In the genomic region with DNA sequence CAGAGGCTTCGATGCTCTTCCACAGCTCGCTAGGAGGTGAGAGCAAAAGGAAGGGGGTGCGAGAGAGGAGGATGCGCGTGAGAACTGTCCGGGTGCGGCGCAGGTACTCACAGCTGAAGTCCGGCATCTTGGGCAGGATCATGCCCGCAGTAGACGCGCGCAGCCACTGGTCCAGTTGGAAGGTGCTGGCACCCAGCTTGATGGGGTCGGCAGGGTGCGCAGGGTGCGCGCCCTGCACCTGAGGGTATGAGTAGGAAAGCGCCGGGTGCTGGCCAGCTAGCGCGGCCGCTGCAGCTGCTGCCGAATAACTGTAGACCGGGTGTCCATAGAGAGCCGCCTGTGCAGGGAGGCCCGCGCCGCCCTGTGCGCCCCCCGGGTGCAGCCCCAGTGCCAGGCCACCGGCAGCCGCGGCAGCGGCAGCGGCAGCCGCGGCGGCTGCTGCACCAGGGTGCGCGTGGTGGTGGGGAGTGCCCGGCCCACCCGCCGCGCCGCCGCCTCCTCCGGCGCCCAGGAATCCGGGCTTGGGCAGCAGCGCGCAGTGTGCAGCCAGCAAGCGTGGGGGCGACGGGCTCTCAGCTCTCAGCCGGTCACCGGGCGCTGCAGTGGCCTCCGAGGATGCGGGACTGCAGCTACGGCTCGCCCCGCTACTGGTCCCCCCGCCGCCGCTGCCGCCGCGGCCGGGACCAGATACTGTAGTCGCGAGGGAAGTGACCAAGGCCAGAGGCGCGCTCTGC, we compare ENCODE assay signal across 10 mouse cellular contexts. TPM values are rescaled to one million over a fixed set of nuclear protein-coding genes. Genes with fewer than 3 reads are reported as not detected.
DNase-seq lines count a peak whose midpoint lies in the region; ATAC-seq and TF ChIP-seq lines count a peak whose summit lies in the region.
"Had no signal": no experiment of that assay in that cellular context is flagged by ENCODE, and none has a peak within 500 bp of the region (broad histone marks: within the 10 kb centered on the region; RNA-seq: fewer than 3 reads in every experiment).

No protein-coding gene starts in this region.

- H3K36me3 ChIP-seq in G1E (replicated peaks) = no peaks in the 10 kb centered on the region
- no peaks in the 10 kb centered on the region for H3K36me3 ChIP-seq in heart, embryonic 15.5 days
- H3K36me3 ChIP-seq in liver, embryonic 16.5 days (ENCODE audit: control insufficient read depth, insufficient read depth) = no peaks in the 10 kb centered on the region

- no peak overlapping the region for H3K9ac ChIP-seq in heart, embryonic 15.5 days
- no peak overlapping the region for H3K9ac ChIP-seq in liver, embryonic 16.5 days (ENCODE audit: low read depth, low read length)

- no peak for TF ChIP-seq CTCF in G1E (IDR thresholded peaks at IDR 0.05; ENCODE audit: low read depth, low read length)

- H3K4me1 ChIP-seq in G1E (ENCODE audit: insufficient read depth, low read depth, low read length) = peaks cover 3% of the 10 kb centered on the region
- peaks cover 30% of the 10 kb centered on the region for H3K4me1 ChIP-seq in heart, embryonic 15.5 days (replicated peaks)
- no peaks in the 10 kb centered on the region; the same call in 1 of the 2 replicates for H3K4me1 ChIP-seq in liver, embryonic 16.5 days (ENCODE audit: control insufficient read depth, low read depth, low read length)

- H3K4me2 ChIP-seq in heart, embryonic 15.5 days = peak overlapping the region; percentile 77
- H3K4me2 ChIP-seq in liver, embryonic 16.5 days (ENCODE audit: low read depth, low read length) = peak overlapping the region; percentile 27; the same call in 1 of the 2 replicates

- peak overlapping the region; percentile 16; the same call in 1 of the 2 replicates for H3K4me3 ChIP-seq in G1E (ENCODE audit: low read depth, low read length)
- H3K4me3 ChIP-seq in heart, embryonic 15.5 days = peak overlapping the region; percentile 44
- H3K4me3 ChIP-seq in liver, embryonic 16.5 days (ENCODE audit: low read depth, low read length) = peak overlapping the region; percentile 21; the same call in 1 of the 2 replicates

- H3K27ac ChIP-seq in heart, embryonic 15.5 days = no peak overlapping the region
- H3K27ac ChIP-seq in liver, embryonic 16.5 days (ENCODE audit: low read length) = no peak overlapping the region

- H3K9me3 ChIP-seq in G1E (replicated peaks) = no peaks in the 10 kb centered on the region
- H3K9me3 ChIP-seq in heart, embryonic 15.5 days (replicated peaks) = no peaks in the 10 kb centered on the region
- no peaks in the 10 kb centered on the region for H3K9me3 ChIP-seq in liver, embryonic 16.5 days (replicated peaks; ENCODE audit: control insufficient read depth, low read length)

- H3K27me3 ChIP-seq in G1E (ENCODE audit: insufficient read depth, low read length) = peaks cover 81% of the 10 kb centered on the region
- peaks cover 99% of the 10 kb centered on the region for H3K27me3 ChIP-seq in heart, embryonic 15.5 days
- peaks cover 98% of the 10 kb centered on the region for H3K27me3 ChIP-seq in liver, embryonic 16.5 days (ENCODE audit: control insufficient read depth, insufficient read depth, low read depth, low read length)

- peak; percentile 80 for DNase-seq in heart, adult 11 months
- DNase-seq in heart, adult 9 months (ENCODE audit: low spot score in 2 of 2) = no peak
- no peak for DNase-seq in G1E (ENCODE audit: low spot score)
- no peak for DNase-seq in Muller cell, postnatal 12 days (ENCODE audit: inconsistent ontology term)
- DNase-seq in urinary bladder, postnatal 4 days (ENCODE audit: low spot score in 2 of 2) = no peak
- no peak for DNase-seq in cerebellum, adult 11 months
- DNase-seq: cerebellum, adult 9-11 months had no signal

- WGBS in heart, embryonic 15.5 days = under 1% methylated on average over 63 of the region's 73 CpGs
- WGBS in liver, embryonic 16.5 days (ENCODE audit: insufficient replicate concordance) = 1% methylated on average over 53 of the region's 73 CpGs

- ATAC-seq in G1E (ENCODE audit: extremely low read depth, insufficient number of reproducible peaks, low FRiP score, poor library complexity, severe bottlenecking) = no peak
- no peak for ATAC-seq in heart, embryonic 15.5 days (replicated peaks; ENCODE audit: insufficient number of reproducible peaks, insufficient read depth, low FRiP score, low read depth)
- no peak for ATAC-seq in liver, embryonic 16.5 days (ENCODE audit: low read depth)

RNA-seq across cellular contexts. Expression of a gene that starts 0.6 kb away (rescaled TPM):
- total RNA-seq in G1E (2014; fragmentation: Nextera tagmentation) = not detected in 2 replicates
- 0.06 TPM in 1 of 2 replicates, not detected in the other for total RNA-seq in G1E (2017)
- polyA plus RNA-seq in G1E (2012) = not detected in 2 replicates
- polyA plus RNA-seq in heart, embryonic 15.5 days (2015; fragmentation: Nextera tagmentation; extraction: Ambion mirVana) = not detected in 2 replicates
- not detected in 2 replicates for polyA plus RNA-seq in liver, embryonic 16.5 days (2015; fragmentation: Nextera tagmentation; extraction: Ambion mirVana)
- total RNA-seq: liver, adult 2 months had no signal
- polyA plus RNA-seq: liver, adult 2 months had no signal

RNA-seq across cellular contexts. Expression of a gene that starts 43.2 kb away (rescaled TPM):
- total RNA-seq in G1E (2014; fragmentation: Nextera tagmentation) = 26.2 and 26.6 TPM in 2 replicates
- total RNA-seq in G1E (2017) = 22.0 and 26.3 TPM in 2 replicates
- polyA plus RNA-seq in G1E (2012) = 12.1 and 14.9 TPM in 2 replicates
- polyA plus RNA-seq in heart, embryonic 15.5 days (2015; fragmentation: Nextera tagmentation; extraction: Ambion mirVana) = 14.6 and 16.9 TPM in 2 replicates
- 12.6 and 14.2 TPM in 2 replicates for polyA plus RNA-seq in liver, embryonic 16.5 days (2015; fragmentation: Nextera tagmentation; extraction: Ambion mirVana)
